Mouse (Mus musculus) CH12.LX (cell line): ENCODE results near the gene Slc10a7. TPM values are rescaled to one million over a fixed set of nuclear protein-coding genes. Genes with fewer than 3 reads are reported as not detected.

Source experiments
- DNase-seq: peaks from one replicate; pipeline ENCODE4 v3.0.0-alpha.2; 2013; ENCODE audit errors: extremely low read depth
- H3K27ac ChIP-seq: 2 replicates; pipeline ENCODE4 v1.5.1; 2012; ENCODE audit warnings: low read depth, mild to moderate bottlenecking, control low read depth, moderate library complexity; ENCODE audit not compliant: insufficient read depth
- H3K27me3 ChIP-seq: replicated peaks from 2 replicates; pipeline ENCODE3; 2012; ENCODE audit warnings: inconsistent platforms
- H3K36me3 ChIP-seq, 2 experiments: replicated peaks in 1 of 2; 2 replicates each; pipeline versions ENCODE3 to v1.6.1; 2012; ENCODE audit warnings: inconsistent platforms in 1 of 2, low read length in 1 of 2, mild to moderate bottlenecking in 1 of 2, mixed read lengths in 1 of 2, moderate library complexity in 1 of 2; ENCODE audit not compliant: control insufficient read depth in 1 of 2, insufficient read depth in 1 of 2
- H3K4me1 ChIP-seq, 2 experiments: 2 replicates each; pipeline ENCODE4 v1.6.1; 2012; ENCODE audit warnings: inconsistent platforms in 1 of 2, moderate library complexity in 1 of 2; ENCODE audit not compliant: insufficient read depth in 2 of 2, control insufficient read depth in 1 of 2
- H3K4me2 ChIP-seq: 2 replicates; pipeline ENCODE4 v1.6.1; 2012; ENCODE audit warnings: low read depth, mild to moderate bottlenecking, control low read depth; ENCODE audit not compliant: poor library complexity, insufficient read depth, severe bottlenecking
- H3K4me3 ChIP-seq, 3 experiments: fragments of 150-350 bp in 1 of 3; sonication (generic) in 1 of 3; replicated peaks in 1 of 3; 2 replicates each; pipeline versions ENCODE3 to v1.5.1; 2011 to 2012; ENCODE audit warnings: low read depth in 2 of 3, low read length in 2 of 3, mild to moderate bottlenecking in 2 of 3, moderate library complexity in 2 of 3, control low read depth in 1 of 3, improper control_type of control experiment in 1 of 3, inconsistent platforms in 1 of 3, mixed read lengths in 1 of 3; ENCODE audit not compliant: poor library complexity in 1 of 3
- H3K79me2 ChIP-seq: replicated peaks from 2 replicates; pipeline ENCODE4 v1.6.1; 2012; ENCODE audit warnings: mild to moderate bottlenecking, moderate library complexity; ENCODE audit not compliant: control insufficient read depth, poor library complexity, insufficient read depth, severe bottlenecking; ENCODE audit errors: extremely low read depth
- H3K9ac ChIP-seq: 2 replicates; pipeline ENCODE4 v1.6.1; 2012; ENCODE audit warnings: low read depth, mild to moderate bottlenecking, control low read depth, moderate library complexity; ENCODE audit not compliant: insufficient read depth
- H3K9me3 ChIP-seq: replicated peaks from 2 replicates; pipeline ENCODE3; 2012; ENCODE audit warnings: low read length, inconsistent platforms, mixed read lengths
- CHD1 ChIP-seq: IDR thresholded peaks from 2 replicates; pipeline ENCODE4 v1.6.1; 2012; ENCODE audit warnings: low read depth, low read length, improper control_type of control experiment, inconsistent platforms
- CTCF ChIP-seq, 2 experiments: IDR thresholded peaks in 1 of 2; conservative IDR thresholded peaks in 1 of 2; 2 replicates each; pipeline ENCODE4 v1.5.1; 2011 to 2012; ENCODE audit warnings: low read depth in 2 of 2, low read length in 2 of 2, improper control_type of control experiment in 1 of 2, inconsistent platforms in 1 of 2, mild to moderate bottlenecking in 1 of 2, moderate library complexity in 1 of 2
- EP300 ChIP-seq: IDR thresholded peaks from 2 replicates; pipeline ENCODE4 v1.6.1; 2011; ENCODE audit warnings: low read length, improper control_type of control experiment
- ETS1 ChIP-seq: conservative IDR thresholded peaks from 2 replicates; pipeline ENCODE4 v1.6.1; 2012; ENCODE audit warnings: low read depth, mild to moderate bottlenecking, inconsistent platforms, low read length, improper control_type of control experiment, moderate library complexity
- GABPA ChIP-seq: IDR thresholded peaks from 2 replicates; pipeline ENCODE4 v1.6.1; 2012; ENCODE audit warnings: low read depth, low read length, improper control_type of control experiment, inconsistent platforms; ENCODE audit not compliant: insufficient replicate concordance
- HCFC1 ChIP-seq: IDR thresholded peaks from 2 replicates; pipeline ENCODE4 v1.6.1; 2012; ENCODE audit warnings: low read depth, mild to moderate bottlenecking, inconsistent platforms, low read length, improper control_type of control experiment
- JUND ChIP-seq: conservative IDR thresholded peaks from 2 replicates; pipeline ENCODE4 v1.6.1; 2011; ENCODE audit warnings: low read depth, low read length, improper control_type of control experiment
- MEF2A ChIP-seq: IDR thresholded peaks from 2 replicates; pipeline ENCODE4 v1.6.1; 2014; ENCODE audit warnings: low read depth, mild to moderate bottlenecking, inconsistent platforms, low read length, improper control_type of control experiment, borderline replicate concordance
- MYC ChIP-seq: IDR thresholded peaks from 2 replicates; pipeline ENCODE4 v1.6.1; 2011; ENCODE audit warnings: low read depth, mild to moderate bottlenecking, improper control_type of control experiment, low read length
- NELFE ChIP-seq: IDR thresholded peaks from 2 replicates; pipeline ENCODE4 v1.6.1; 2011; ENCODE audit warnings: low read depth, low read length, improper control_type of control experiment
- PAX5 ChIP-seq: IDR thresholded peaks from 2 replicates; pipeline ENCODE4 v1.6.1; 2012; ENCODE audit warnings: low read length, inconsistent platforms, mixed read lengths
- POLR2A ChIP-seq: IDR thresholded peaks from 2 replicates; pipeline ENCODE4 v1.6.1; 2011; ENCODE audit warnings: low read depth, mild to moderate bottlenecking, improper control_type of control experiment, low read length
- POLR2AphosphoS2 ChIP-seq: IDR thresholded peaks from 2 replicates; pipeline ENCODE4 v1.6.1; 2011; ENCODE audit warnings: low read depth, low read length, improper control_type of control experiment
- RAD21 ChIP-seq: IDR thresholded peaks from 2 replicates; pipeline ENCODE4 v1.6.1; 2011; ENCODE audit warnings: low read depth, mild to moderate bottlenecking, low read length, improper control_type of control experiment, moderate library complexity
- SMC3 ChIP-seq: IDR thresholded peaks from 2 replicates; pipeline ENCODE4 v1.6.1; 2011; ENCODE audit warnings: low read depth, low read length, improper control_type of control experiment
- TBP ChIP-seq: conservative IDR thresholded peaks from 2 replicates; pipeline ENCODE4 v1.6.1; 2011; ENCODE audit warnings: low read depth, low read length, improper control_type of control experiment
- TCF12 ChIP-seq: IDR thresholded peaks from 2 replicates; pipeline ENCODE4 v1.6.1; 2014; ENCODE audit warnings: low read depth, mild to moderate bottlenecking, inconsistent platforms, low read length, improper control_type of control experiment
- UBTF ChIP-seq: IDR thresholded peaks from 2 replicates; pipeline ENCODE4 v1.6.1; 2012; ENCODE audit warnings: low read depth, mild to moderate bottlenecking, inconsistent platforms, low read length, improper control_type of control experiment, moderate library complexity
- USF2 ChIP-seq: conservative IDR thresholded peaks from 2 replicates; pipeline ENCODE4 v1.6.1; 2011; ENCODE audit warnings: low read depth, low read length, improper control_type of control experiment
- ZKSCAN1 ChIP-seq: IDR thresholded peaks from 2 replicates; pipeline ENCODE4 v1.6.1; 2012; ENCODE audit warnings: low read depth, inconsistent platforms, low read length, improper control_type of control experiment, borderline replicate concordance
- ZMIZ1 ChIP-seq: IDR thresholded peaks from 2 replicates; pipeline ENCODE4 v1.6.1; 2012; ENCODE audit warnings: low read depth, mild to moderate bottlenecking, inconsistent platforms, low read length, improper control_type of control experiment
- dilution Hi-C: fragments of 300-500 bp; cut with MboI; formaldehyde crosslinking; loops from 2 replicates; pipeline ENCODE4 v1.14.3; 2020; ENCODE audit warnings: low sequenced_read_pairs; ENCODE audit not compliant: extremely low pct_unique_long_range_greater_than_20kb, extremely low pct_ligation_motif_present
- in situ Hi-C: fragments of 300-500 bp; cut with MboI; formaldehyde crosslinking; loops from 3 replicates; pipeline ENCODE4 v1.14.3; 2019; ENCODE audit warnings: low sequenced_read_pairs, low pct_ligation_motif_present, low pct_unique_long_range_greater_than_20kb, mixed read lengths
- polyA plus RNA-seq: library from polyadenylated mRNA; unstranded; fragments of >175 nt; gene quantifications from 2 replicates; pipeline ENCODE4 v1.2.1, GENCODE M21; 2012; ENCODE audit warnings: low read depth; ENCODE audit not compliant: insufficient read length
- total RNA-seq, 2 experiments: library from RNA; depleted of rRNA; stranded (reverse); fragments of 300-350 nt in 1 of 2; fragments of >200 nt in 1 of 2; gene quantifications; 2 replicates each; pipeline ENCODE4 v1.2.3; 2012 to 2014

The Slc10a7 gene
- total and polyA plus RNA-seq, 3 experiments, result 10.8 to 20.4 (median 16.3) TPM

GRCm38 (mm10) chr8:78463941-78464340, 45.2 kb upstream of the Slc10a7 start:
- Histone ChIP-seq H3K9ac (no peak overlapping the region), H3K4me3 (no peak overlapping the region), H3K36me3 (no peaks in the 10 kb centered on the region), H3K79me2 (no peaks in the 10 kb centered on the region), H3K9me3 (peaks cover 2% of the 10 kb centered on the region), H3K4me1 (peaks cover 0 to 11% of the 10 kb centered on the region in 2 experiments; a peak in 2 of 4 replicates), H3K4me2 (no peak overlapping the region), H3K27me3 (no peaks in the 10 kb centered on the region), H3K27ac (no peak overlapping the region)
- dilution Hi-C loops, result no loop called here
- TF ChIP-seq EP300 (no peak), POLR2AphosphoS2 (no peak), TCF12 (no peak), POLR2A (no peak), MEF2A (no peak), USF2 (no peak), ZKSCAN1 (no peak), GABPA (no peak), CHD1 (no peak), MYC (no peak), TBP (no peak), HCFC1 (no peak), UBTF (no peak), JUND (no peak), ZMIZ1 (no peak), SMC3 (no peak), ETS1 (no peak), NELFE (no peak)
- in situ Hi-C loops, result no loop called here
- no peak for DNase-seq

GRCm38 (mm10) chr8:78467889-78468288, 41.3 kb upstream of the Slc10a7 start:
- dilution Hi-C loops, result no loop called here
- Histone ChIP-seq H3K4me2 (no peak overlapping the region), H3K9ac (no peak overlapping the region), H3K9me3 (peaks cover 2% of the 10 kb centered on the region), H3K27me3 (no peaks in the 10 kb centered on the region), H3K4me1 (peaks cover 0 to 8% of the 10 kb centered on the region in 2 experiments; a peak in 2 of 4 replicates), H3K4me3 (no peak overlapping the region), H3K79me2 (no peaks in the 10 kb centered on the region), H3K36me3 (no peaks in the 10 kb centered on the region), H3K27ac (no peak overlapping the region)
- peak; percentile 40 for DNase-seq
- TF ChIP-seq RAD21 (peak; percentile 61), PAX5 (no peak), SMC3 (peak; percentile 55), CTCF (conservative IDR thresholded peaks at IDR 0.05 in 1 of 2, IDR thresholded peaks at IDR 0.05 in 1 of 2; ENCODE audit: low read depth in 2 of 2, low read length in 2 of 2) (peak in 1 of 2 experiments; percentile 57; a peak in 2 of 4 replicates)
- in situ Hi-C loops, result no loop called here
